Mouse (Mus musculus) urinary bladder, postnatal 4 days (tissue): Measurements from ENCODE around the gene Apof.
A peak's percentile ranks its signal among the peaks of the same experiment; 100 is the strongest.
"Not testable (repeated sequence)": the region's sequence is repeated elsewhere in the genome, so short reads cannot be mapped to it uniquely, and the experiment has no call there.

Source experiments
- DNase-seq, 2 experiments: peaks; one replicate each; pipeline ENCODE4 v3.0.0; 2021 to 2022; ENCODE audit warnings: low spot score in 2 of 2

The Apof gene

DNA sequence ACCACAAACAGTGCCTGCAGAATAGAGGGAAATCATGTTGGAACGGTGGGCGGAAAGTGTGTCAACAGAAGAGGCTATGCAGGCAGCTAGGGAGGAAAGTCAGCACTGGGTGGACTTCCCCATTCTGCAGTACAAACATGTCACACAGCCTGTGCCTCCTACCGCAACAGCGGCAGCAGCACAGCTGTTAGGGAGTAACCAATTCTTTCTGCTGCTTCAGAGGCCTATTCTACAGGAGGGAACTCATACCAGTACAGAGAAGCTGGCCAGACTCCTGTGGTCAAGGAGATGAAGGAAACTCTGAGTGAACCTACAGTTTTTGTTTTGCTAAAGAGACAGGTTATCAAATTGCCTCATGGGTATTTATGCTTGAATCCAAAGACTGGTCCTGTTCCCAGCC, 9.5 kb upstream of the Apof start:
- DNase-seq, result no peak

DNA sequence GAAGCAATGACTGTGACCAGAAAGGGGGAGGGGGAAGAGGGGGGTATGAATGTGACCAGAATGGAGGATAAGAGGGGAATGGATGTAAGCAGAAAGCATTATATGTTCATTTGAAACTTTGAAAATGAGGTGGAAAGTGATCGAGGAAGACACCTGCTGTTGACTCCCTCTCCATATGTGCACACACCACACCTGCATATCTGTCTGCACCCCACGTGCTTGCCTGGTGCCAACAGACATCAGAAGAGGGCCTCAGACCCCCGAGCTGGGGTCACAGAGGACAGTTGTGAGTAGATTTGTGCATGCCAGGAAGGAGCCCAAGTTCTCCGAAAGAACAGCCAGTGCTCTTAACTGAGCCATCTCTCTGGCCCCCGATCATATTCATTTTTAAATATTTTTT, 8.5 kb upstream of the Apof start:
- no peak for DNase-seq

DNA sequence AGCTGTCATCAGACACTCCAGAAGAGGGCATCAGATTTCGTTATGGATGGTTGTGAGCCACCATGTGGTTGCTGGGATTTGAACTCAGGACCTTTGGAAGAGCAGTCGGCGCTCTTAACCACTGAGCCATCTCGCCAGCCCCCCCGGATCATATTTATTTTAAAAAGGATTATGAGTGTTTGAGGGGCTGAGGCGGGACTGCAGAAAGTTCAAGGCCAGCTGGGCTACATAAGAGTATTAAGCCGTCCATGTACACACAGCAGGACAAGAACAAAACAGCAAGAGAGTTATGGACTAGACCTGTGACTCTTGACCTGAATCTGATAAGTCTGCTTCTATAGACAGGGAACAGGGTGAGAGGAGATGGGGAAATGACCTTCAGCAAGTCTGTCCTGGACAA, 8.1 kb upstream of the Apof start:
- DNase-seq, result not testable (repeated sequence)

DNA sequence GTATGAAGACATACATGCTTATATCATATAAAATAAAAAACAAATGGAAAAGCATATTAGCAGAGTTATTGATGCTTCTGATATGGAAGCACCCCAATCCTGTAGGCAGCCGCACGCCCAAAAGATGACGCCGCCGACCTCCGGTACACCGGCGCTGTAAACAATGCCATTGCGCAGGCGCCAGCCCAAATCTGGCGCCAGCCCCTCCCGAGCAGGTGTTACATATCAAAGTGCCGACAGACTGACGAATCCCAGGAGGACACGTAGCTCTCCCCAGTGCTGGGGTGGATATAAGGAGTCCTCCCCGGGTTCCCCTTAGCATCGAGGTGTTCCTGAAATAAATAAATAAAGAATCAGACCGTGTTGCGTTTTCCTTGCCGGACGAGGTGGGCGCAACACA, 6.2 kb upstream of the Apof start:
- DNase-seq, result no peak

DNA sequence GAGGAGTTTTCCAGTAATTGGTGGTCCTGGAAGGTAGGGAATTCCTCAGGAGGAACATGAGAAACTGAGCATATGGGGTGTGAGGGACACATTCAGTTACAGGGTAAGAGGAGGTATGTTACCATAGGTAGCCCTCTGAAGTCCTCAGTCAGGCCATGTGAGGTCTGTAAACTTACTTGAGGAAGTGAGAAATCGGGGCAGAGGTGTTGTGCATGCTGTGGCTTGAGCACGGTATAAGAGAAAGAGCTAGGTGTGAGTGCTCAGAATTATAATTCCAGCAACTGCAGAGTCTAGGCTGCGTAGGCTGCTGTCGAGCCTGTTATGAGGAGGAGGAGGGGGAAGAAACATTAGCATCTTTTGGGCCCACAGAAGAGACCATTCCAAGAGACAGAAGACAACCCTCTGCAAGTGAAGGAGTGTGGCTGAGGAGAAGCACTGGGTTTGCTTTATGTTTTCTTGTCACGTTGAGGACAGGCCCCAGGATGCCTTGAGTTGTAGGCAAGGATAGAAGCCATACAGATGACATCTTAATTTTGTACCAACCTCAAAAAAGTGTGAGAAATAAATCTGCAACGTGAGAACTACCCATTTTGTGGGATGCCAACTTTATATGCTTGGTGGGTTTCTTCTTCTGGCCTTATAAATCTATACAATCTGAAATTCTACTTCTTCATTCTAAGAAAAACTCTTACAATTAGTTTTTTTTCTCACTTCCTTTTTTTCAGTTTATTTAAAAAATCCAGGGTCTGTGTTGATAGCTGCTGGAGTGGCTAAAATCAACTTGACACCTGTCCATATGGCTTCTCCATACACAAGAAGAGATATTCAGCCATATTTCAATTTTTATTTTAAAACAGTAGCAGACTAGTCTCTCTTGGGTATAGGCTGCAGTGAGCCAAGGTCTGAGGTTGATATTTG, 4.8 kb upstream of the Apof start:
- no peak for DNase-seq

DNA sequence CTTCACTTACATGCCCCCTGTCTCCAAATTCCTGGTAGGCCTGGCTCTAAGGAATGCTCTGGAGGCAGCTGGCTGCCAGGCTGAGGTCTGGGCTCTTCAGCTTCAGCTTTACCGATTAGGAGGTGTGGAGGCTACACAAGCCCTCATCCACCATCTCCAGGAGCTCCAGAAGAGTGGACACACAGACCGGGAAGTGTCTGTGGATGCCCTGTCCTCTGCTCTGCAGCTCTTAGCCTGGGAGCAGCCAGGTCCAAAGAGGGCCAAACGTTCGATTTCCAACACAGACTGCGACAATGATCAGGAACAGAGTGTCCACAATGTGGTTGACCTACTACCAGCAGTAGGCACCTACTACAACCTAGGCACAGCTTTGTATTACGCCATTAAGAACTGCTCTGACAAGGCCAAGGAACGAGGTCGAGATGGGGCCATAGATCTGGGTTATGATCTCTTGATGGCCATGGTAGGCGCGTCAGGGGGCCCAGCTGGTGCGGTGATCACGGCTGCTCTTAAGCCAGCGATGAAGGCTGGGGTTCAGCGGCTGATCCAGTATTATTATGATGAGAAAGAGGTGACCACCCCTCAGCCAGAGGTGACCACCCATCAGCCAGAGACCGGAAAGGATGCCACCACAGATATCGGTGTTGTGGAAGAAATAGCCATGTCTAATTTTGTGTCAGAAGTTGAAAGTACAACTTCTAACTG, 887 bp downstream of the Apof start:
- no peak for DNase-seq

DNA sequence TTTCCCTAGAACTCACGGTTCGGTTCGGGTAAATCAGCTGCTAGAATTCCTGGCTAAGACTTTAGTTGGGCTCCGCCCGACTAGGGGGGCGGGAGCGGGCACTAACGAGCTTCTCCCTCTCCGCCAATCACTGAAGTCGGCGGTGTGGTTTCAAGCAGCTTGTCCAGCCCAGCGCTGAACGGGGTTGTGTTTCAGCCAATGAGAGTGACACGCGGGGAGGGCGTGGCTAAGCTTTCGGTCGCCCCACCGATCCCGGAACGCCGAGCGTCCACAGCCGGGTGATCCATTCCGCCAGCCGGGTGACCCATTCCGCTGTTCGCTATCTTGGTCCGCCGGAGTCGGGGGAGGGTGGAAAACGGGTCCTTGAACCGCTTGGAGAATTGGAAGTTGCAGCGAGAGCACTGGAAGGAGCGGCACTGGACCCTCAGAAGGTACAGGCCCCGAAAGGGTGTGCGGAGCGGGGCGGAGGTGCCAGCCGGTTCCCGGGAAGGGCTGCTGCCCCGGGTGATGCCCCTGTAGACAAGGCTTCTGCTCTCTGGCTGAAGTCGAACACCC, 1.9 kb downstream of the Apof start, which contains the start of gene Stat2:
TSS of gene Stat2 (plus strand) at position 273 of the 555 bp plus-strand sequence.
- DNase-seq, result peak; percentile 95 to 97

DNA sequence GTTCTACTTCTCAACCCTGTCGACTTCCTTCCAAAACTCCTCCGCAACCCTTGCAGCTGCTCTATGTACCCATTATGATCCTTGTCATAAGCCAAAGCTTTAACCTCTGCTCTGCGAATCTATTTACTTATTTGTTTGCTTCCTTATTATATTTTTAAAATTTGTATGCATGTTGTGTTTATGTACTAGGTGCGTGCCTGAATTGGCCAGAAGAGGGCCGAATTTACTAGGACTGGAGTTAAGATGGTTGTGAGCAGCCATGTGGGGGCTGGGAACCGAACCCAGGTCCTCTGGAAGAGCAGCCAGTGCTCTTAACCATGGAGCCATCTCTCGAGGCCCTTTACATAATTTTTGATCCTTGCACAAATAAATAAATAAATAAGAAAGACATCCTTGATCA, 2.4 kb downstream of the Apof start:
- no peak for DNase-seq

DNA sequence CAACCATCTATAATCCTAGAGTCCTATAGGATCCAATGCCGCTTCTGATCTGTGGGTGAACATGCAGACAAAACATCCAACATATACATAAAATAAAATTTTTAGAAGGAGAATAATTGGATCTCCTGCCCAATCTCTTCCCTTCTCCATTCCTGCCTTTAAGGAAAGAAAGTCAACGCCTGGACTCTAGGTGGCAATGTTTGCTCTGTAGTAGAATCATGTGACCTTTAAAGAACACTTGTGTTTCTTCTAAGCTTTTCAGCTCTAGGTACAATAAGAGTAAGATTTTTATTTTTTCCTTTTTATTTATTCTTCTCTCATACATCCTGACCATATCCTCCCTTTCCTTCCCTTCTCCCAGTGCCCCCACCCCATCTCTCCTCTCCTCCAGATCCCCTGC, 3.4 kb downstream of the Apof start:
- no peak for DNase-seq

DNA sequence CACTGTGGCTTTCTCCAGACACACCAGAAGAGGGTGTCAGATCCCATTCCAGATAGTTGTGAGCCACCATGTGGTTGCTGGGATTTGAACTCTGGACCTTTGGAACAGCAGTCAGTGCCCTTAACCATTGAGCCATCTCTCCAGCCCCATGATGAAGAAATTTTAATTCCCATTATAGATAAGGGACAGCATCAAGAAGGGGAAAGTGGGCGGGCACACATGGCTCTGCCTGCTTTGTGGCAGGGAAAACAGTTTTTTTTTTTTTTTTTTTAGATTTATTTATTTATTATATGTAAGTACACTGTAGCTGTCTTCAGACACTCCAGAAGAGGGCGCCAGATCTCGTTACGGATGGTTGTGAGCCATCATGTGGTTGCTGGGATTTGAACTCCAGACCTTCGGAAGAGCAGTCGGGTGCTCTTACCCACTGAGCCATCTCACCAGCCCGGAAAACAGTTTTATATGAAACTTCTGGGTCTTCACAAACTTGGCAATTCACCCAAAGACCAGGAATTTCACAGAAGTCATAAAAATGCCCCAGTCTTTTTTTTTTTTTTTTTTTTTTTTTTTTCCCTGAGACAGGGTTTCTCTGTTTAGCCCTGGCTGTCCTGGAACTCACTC, 4.5 kb downstream of the Apof start:
- DNase-seq, result not testable (repeated sequence)

DNA sequence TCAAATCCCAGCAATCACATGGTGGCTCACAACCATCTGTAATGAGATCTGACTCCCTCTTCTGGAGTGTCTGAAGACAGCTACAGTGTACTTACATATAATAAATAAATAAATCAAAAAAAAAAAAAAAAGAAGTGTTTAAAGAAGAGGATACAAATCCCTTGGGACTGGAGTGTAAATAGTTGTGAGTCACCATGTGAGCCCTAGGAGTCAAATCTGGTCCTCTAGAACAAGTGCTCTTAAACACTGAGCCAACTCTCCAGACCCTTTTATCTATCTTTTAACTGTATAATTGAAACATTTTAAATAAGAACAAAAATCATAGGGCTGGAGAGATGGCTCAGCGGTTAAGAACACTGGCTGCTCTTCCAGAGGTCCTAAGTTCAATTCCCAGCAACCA, 6.9 kb downstream of the Apof start:
- DNase-seq, result not testable (repeated sequence)

DNA sequence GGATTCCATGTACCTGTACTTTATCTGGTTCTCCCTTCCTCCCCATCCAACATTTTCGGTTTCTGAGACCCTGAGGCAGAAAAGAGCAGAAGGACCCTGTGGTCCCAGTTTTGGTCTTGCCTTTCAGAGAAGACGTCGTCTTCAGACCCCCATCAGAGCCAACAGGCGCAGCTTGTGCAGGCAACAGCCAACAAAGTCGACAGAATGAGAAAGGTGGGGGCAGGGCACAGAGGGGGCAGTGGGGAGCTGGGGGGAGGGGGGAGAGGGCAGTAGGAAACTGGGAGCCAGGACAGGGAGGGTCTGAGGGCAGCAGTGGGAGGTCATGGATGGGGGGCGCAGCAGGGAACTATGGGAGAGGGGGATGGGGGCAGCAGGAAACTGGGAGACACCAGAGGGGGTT, 9.7 kb downstream of the Apof start:
- DNase-seq, result no peak

DNA sequence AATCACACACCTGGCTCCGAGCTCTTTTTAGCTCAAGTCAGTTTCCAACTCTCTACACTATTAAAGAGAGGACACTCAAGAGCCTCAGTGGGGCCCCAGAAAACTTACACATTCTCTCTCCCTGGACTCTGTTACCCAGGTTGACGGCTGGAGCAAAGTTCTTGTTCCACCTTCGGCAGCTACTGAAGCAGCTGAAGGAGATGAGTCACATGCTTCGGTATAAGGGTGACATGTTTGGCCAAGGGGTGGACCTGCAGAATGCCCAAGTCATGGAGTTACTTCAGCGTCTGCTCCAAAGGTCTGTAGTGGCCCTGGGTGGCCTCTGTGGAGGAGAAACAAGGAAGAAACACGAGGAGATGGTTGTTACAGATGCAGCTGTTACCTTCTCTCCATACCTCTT, 12.5 kb downstream of the Apof start:
- no peak for DNase-seq

DNA sequence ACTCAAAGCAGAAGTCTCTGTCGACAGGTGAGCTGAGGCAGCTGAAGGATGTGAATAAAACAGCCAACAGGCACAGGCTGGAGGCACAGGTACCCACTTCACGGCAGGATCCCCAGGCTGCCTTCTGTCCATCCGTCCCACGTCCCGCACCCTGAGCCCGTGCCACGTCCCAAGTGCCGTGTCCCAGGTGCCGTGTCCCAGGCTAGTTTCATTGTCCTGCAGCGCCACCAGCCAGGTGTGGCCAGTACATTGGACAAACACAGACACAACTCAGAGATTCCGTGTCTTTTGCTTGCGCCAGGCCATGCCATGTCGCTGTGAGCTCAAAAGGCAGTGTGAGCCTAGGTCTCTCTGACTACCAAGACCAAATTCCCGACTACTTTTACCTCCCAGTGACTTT, 13.2 kb downstream of the Apof start:
- no peak for DNase-seq

DNA sequence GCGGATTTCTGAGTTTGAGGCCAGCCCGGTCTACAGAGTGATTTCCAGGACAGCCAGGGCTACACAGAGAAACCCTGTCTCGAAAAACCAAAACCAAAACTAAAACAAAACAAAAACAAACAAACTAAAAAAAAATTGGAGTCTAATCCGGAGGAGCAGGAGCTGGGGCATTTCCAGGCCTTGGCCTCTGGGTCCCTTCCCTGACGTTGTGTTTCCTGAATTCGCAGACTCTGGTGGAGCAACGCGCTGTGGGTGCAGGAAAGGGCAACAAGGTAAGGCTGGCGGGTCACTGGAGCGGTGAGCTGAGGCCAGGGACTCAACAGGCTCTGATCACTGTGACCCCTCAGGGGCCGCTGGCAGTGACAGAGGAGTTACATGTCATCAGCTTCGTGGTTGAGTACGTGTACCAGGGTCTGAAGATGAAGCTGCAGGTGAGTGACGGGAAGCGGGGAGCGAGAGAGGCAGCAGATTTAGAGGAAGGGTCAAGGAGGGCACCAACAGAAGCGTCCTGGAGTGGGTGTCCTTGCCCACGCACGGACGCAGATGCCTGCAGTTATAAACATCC, 14.5 kb downstream of the Apof start:
- DNase-seq, result no peak

DNA sequence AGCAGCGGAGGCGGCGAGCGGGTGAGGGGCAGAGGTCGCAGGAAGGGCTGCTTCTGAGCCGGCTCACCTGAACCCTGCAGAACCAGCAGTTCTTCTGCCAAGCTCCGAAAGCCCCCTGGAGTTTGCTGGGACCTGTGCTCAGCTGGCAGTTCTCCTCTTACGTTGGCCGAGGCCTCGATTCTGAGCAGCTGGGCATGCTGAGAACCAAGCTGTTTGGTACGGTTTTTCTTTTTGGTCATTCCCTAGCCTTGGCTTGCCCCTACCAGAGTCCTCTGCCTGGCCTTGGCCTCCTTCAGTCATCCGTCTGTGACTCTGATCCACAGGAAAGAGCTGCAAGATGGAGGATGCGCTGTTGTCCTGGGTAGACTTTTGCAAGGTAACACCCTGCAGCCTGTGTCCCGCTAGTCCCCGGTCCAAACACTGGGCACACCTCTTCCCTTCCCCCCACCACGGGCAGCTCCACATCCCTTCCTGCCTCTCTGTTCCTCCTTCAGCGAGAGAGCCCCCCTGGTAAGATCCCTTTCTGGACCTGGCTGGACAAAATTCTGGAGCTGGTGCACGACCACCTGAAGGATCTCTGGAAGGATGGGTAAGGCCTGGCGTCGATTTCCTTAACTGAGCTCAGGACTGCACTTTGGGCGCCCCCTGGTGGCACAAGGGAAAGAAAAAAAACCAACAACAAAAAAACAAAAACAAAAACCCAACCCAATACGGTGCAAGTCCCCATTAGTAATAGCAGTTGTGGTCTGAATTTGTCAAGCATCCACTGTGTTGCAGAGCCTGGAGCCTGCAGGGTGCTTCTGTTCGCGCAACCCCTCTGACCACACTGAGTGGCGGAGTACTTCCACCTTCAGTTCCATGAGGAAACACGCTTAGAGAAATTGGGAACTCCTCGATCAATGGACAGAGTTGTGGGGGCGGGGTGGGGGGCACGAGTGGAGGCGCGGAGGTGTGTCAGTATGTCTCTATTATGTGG, 15.4 kb downstream of the Apof start:
- DNase-seq, result peak; percentile 42 to 71

DNA sequence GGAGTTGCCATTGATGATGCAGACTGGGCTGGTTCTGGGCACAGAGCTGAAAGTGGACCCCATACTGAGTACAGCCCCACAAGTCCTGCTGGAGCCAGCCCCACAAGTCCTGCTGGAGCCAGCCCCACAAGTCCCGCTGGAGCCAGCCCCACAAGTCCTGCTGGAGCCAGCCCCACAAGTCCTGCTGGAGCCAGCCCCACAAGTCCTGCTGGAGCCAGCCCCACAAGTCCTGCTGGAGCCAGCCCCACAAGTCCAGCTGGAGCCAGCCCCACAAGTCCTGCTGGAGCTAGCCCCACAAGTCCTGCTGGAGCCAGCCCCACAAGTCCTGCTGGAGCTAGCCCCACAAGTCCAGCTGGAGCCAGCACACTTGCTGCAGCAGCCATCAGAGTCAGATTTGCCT, 22.1 kb downstream of the Apof start:
- DNase-seq, result not testable (repeated sequence)

DNA sequence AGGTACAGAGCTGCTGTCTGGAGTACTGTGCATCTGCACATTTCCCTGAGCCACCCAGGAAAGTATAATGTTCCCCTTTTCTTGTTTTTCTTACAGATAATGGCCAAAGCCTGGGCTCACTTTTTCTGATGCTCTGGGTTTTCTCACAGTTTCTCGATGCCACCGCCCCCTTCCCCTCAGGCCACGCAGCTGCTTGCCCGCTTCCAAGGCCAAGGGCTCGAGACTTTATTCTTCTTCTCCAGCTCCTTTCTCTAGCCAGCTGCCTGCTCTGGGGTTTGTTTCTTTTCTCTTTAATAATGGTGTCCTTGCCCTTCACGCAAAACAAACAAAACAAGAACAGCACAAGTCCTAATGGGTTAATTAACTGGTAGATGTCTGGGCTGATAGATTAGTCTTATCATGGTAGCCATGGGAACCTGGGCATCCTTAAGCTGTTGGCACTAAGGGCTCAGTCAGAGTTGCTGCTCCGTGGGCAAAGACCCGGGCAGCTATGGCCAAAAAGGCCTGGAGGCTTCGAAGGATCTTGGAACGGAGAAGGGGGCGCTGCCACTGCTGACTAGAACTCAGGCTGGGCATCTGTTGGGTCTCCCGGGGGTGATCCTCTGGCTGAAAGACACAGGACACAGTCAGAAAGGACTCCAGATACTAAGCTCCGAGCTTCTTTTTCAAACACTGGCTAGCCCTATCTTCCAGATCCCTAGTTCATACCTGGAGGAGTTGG, 28.1 kb downstream of the Apof start:
- DNase-seq, result no peak

DNA sequence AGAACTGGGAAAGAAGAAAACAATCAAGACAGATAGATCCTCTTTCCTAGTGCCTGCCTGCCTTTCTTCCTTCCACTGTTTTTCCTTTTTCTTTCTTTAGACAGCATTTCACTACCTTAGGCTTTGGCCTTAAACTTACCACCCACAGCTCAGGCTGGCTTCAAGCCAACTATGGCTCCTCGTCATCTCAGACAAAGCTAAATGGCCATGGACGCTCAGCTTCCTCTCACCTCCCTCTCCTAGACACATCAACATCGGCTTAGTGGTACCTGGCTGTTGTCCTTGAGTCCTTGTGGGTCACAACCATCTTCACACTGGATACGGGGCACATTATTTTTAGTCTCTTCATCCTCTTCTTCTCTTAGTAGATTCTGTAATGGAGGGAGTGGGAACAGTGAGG, 28.8 kb downstream of the Apof start:
- no peak for DNase-seq

DNA sequence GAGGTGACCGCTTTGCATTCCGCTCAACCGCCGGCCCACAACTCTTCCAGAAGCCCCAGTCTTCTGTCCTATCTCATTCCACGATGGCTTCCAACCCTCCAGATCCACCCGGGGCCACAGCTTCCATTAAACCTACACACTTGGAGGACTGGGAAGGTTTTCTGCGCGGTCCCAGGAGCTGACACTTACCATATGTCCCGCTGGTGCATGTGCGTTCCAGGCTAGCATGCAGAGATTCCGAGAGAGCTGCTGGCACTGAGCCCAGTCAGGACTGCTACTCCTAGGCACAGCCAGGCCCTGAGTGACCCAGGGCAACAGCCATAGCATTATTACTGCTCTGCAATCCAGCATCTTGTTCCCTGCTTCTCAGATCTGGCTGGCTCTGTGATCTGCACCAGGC, 29.2 kb downstream of the Apof start:
- DNase-seq, result peak in 1 of 2 experiments; percentile 70
